Mouse (Mus musculus) heart, postnatal 0 days (tissue): ENCODE measurements around the gene Cyp4f14.

Experiments used
- CTCF ChIP-seq: IDR thresholded peaks from 2 replicates; pipeline ENCODE4 v1.5.1; 2016; ENCODE audit warnings: antibody characterized with exemption, control low read depth, low read depth
- EP300 ChIP-seq: IDR thresholded peaks from 2 replicates; pipeline ENCODE4 v1.6.1; 2016; ENCODE audit warnings: antibody characterized with exemption, low read depth

DNA sequence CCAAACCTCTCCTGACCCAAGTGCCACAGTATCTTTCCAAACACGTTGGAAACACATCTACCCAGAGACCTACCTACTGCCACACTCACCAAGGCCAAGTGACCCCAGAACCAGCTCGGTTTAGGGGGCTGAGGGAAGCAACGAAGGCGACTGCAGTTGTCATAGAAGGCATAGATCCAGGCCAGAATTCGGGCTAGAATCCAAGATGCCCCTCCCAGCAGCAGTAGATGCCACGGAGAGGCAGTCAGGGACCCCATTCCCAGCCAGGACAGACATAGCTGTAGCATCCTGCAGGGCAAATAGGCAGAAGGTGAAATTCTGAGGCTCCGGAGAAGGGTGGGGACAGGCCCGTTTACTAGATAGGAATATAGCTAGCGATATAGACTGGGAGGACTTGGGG lies 29.6 kb upstream of the Cyp4f14 start:
- TF ChIP-seq EP300 = no peak
- no peak for TF ChIP-seq CTCF
